Mouse (Mus musculus) lung, embryonic 14.5 days (tissue): ENCODE results near the gene Slc22a23. TPM values are rescaled to one million over a fixed set of nuclear protein-coding genes. Genes with fewer than 3 reads are reported as not detected.

ENCODE experiments used
- ATAC-seq: fragments of 200-750 bp; cut with Nextera tagmentation; 2 replicates; pipeline ENCODE4 v1.8.0; 2017; ENCODE audit warnings: mild to moderate bottlenecking, moderate TSS enrichment, moderate library complexity; ENCODE audit not compliant: insufficient read depth
- DNase-seq: peaks from one replicate; pipeline ENCODE4 v3.0.0-alpha.2; 2015
- H3K27ac ChIP-seq: fragments of 300-500 bp; sonication (generic); 2 replicates; pipeline ENCODE4 v1.5.1; 2014; ENCODE audit warnings: low read depth, mild to moderate bottlenecking, moderate library complexity
- H3K27me3 ChIP-seq: fragments of 300-500 bp; sonication (generic); 2 replicates; pipeline ENCODE4 v1.6.1; 2014; ENCODE audit warnings: low read length, control low read depth; ENCODE audit not compliant: insufficient read depth
- H3K36me3 ChIP-seq: fragments of 300-500 bp; sonication (generic); 2 replicates; pipeline ENCODE4 v1.6.1; 2014; ENCODE audit warnings: control low read depth; ENCODE audit not compliant: insufficient read depth
- H3K4me1 ChIP-seq: fragments of 300-500 bp; sonication (generic); 2 replicates; pipeline ENCODE4 v1.6.1; 2014; ENCODE audit warnings: antibody characterized with exemption, control low read depth; ENCODE audit not compliant: insufficient read depth
- H3K4me2 ChIP-seq: fragments of 300-500 bp; sonication (generic); 2 replicates; pipeline ENCODE4 v1.6.1; 2014; ENCODE audit warnings: mild to moderate bottlenecking
- H3K4me3 ChIP-seq: fragments of 300-500 bp; sonication (generic); 2 replicates; pipeline ENCODE4 v1.5.1; 2014; ENCODE audit warnings: low read depth, low read length
- H3K9ac ChIP-seq: fragments of 300-500 bp; sonication (generic); 2 replicates; pipeline ENCODE4 v1.6.1; 2014
- H3K9me3 ChIP-seq: fragments of 300-500 bp; sonication (generic); 2 replicates; pipeline ENCODE4 v1.6.1; 2016; ENCODE audit warnings: low read depth, low read length, control low read depth
- CTCF ChIP-seq: IDR thresholded peaks from 2 replicates; pipeline ENCODE4 v1.5.1; 2016; ENCODE audit warnings: antibody characterized with exemption, low read depth
- WGBS: fragments of 180-500 bp; shearing (Covaris S2); extraction: QIAGEN DNeasy Blood & Tissue Kit; methylation state at CpG from one replicate; pipeline ENCODE4 v1.1.7; 2014; 5-methylcytosine and 5-hydroxymethylcytosine counted together
- polyA plus RNA-seq: library from polyadenylated mRNA; unstranded; fragments of >200 nt; fragmentation: Nextera tagmentation; extraction: Ambion mirVana; gene quantifications from 2 replicates; pipeline ENCODE4 v1.2.1, GENCODE M21; 2014

The Slc22a23 gene
- polyA plus RNA-seq, 1 experiment from 2014 or later, result 7.5 TPM

DNA sequence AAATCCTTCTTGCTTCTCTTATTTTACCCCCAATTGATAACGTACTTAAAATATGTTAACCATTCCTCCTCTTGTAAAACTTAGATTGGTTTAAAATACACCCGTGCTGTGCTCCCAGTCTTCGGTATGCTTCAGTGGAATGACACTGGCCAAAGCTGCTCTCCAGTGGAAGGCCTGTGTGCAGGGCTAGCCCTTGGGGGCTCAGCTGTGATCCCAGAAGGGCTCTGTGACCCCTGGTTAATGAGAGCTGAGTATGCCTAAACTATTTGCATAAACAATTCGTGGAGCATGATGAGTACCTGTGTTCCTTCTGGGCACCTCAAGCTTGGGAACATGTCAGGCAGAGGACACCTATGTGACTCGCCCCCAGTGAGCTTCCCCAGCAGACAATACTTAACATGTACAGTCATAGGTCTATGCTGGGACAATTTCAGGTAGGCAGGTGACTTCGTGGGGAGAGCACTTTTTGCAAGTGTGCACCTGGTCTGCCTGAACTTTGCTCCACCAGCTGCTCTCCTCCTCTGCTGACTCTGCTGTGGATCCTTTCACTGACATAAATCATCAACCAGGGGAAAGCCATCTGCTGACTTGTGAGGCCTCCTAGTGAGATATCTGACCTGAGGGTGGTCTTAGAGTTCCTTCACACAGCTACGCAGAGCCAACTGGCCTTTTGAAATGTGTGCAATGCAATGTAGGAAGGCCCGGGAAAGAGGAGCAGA is 77.9 kb downstream of the Slc22a23 start:
- WGBS, result 69% methylated on average over 8 of the region's 8 CpGs
- Histone ChIP-seq H3K27ac (no peak overlapping the region), H3K4me1 (peaks cover 4% of the 10 kb centered on the region; the same call in 1 of the 2 replicates), H3K9ac (no peak overlapping the region), H3K27me3 (no peaks in the 10 kb centered on the region), H3K9me3 (no peaks in the 10 kb centered on the region), H3K36me3 (no peaks in the 10 kb centered on the region), H3K4me2 (no peak overlapping the region), H3K4me3 (no peak overlapping the region)
- DNase-seq (no peak), ATAC-seq (no peak)
- no peak for TF ChIP-seq CTCF

DNA sequence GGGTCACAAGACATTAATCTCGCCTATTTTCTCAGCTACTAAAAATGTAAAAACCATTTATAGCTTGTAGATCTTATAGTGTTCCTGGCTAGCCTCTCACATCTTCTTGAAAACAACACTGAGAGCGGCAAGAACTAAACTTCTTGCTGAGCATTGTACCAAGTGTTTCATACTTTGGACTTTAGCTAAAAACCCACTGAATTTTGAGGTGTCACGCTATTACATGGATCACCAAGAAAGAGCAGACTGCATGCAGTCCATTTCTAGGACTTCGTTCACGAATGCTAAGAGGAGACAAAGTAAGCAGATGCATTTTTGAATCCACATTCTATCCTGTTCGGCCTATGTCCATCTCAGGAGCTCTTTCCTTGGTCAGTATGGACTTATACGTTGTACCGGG is 78.9 kb downstream of the Slc22a23 start:
- WGBS, result 92% methylated on average over 8 of the region's 8 CpGs
- no peaks in the 10 kb centered on the region for H3K36me3 ChIP-seq
- DNase-seq (no peak), ATAC-seq (no peak)
- TF ChIP-seq CTCF, result no peak
- no peak overlapping the region for H3K27ac ChIP-seq
- no peak overlapping the region for H3K4me3 ChIP-seq
- H3K9me3 ChIP-seq, result no peaks in the 10 kb centered on the region
- no peak overlapping the region for H3K4me2 ChIP-seq
- no peaks in the 10 kb centered on the region for H3K27me3 ChIP-seq
- H3K9ac ChIP-seq, result no peak overlapping the region
- H3K4me1 ChIP-seq, result no peaks in the 10 kb centered on the region

DNA sequence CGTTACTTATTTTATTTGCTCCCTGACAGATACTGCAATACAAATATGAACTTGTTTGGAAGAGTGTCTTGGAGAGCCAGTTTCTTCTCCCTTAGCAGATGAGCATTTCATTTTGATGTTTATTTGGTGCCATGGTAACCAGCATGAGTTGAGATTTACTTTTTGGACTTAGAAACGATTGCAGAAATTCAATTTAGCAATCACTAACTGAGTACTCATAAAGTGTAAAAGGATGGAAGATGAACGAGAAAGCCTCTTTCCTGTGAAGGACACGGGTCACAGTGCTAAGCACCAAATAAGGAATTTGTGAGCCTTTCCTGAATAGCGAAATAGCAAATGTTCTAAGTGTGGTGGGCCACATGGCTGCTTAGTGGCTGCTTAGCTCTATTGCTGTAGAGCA is 79.4 kb downstream of the Slc22a23 start:
- no peaks in the 10 kb centered on the region for H3K9me3 ChIP-seq
- TF ChIP-seq CTCF, result no peak
- WGBS, result 44% methylated on average over 5 of the region's 5 CpGs
- no peak overlapping the region for H3K9ac ChIP-seq
- ATAC-seq (no peak), DNase-seq (no peak)
- no peaks in the 10 kb centered on the region for H3K4me1 ChIP-seq
- no peaks in the 10 kb centered on the region for H3K27me3 ChIP-seq
- no peak overlapping the region for H3K4me3 ChIP-seq
- no peak overlapping the region for H3K27ac ChIP-seq
- H3K4me2 ChIP-seq, result no peak overlapping the region
- no peaks in the 10 kb centered on the region for H3K36me3 ChIP-seq

DNA sequence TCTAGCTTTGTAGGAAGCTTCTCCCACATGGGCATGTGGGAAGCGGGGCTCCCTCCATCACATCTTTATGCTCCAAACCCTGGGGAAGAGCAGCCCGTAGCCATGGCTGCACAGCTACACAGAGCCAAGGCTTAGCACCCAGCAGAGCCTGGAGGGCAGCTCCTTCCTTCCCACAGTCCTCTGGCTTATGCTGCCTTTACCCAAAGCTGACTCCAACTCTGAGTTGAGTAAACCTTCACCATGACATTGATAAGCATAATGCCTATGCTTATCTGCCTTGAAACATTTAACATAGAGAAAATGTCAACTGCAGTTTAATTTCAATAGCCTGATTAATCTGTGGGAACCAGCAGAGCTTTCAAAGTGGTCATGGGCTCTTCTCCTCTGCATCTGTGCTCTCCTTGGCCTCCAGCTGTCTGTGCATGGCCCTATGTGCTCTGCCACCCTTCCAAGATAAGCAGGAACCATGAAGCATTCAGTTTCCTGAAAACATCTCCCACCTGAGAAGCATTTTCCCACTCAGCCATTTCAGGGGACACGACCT is 79.9 kb downstream of the Slc22a23 start:
- Histone ChIP-seq H3K36me3 (no peaks in the 10 kb centered on the region), H3K27me3 (no peaks in the 10 kb centered on the region), H3K4me3 (no peak overlapping the region), H3K9me3 (no peaks in the 10 kb centered on the region), H3K4me2 (no peak overlapping the region), H3K9ac (no peak overlapping the region), H3K27ac (no peak overlapping the region), H3K4me1 (no peaks in the 10 kb centered on the region)
- DNase-seq (no peak), ATAC-seq (no peak)
- WGBS, result 67% methylated on average over 3 of the region's 3 CpGs
- no peak for TF ChIP-seq CTCF

DNA sequence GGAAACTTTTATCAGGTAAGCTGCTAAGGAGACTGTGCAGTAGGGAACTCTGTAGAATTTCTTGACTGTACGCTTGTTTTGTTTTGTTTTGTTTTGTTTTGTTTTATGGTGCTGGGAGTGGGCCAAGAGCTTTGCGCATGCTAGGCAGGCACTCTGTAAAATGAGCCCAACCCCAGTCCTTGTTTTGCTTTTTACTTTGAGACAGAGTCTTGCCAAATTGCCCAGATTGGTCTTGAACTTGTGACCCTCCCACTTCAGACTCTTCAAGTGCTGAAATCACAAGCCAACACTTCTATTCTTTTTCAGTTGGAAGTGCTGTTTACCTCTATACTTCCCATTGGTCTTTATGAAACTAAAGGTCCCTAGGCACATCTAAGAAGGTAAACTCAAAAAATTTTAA is 80.5 kb downstream of the Slc22a23 start:
- Histone ChIP-seq H3K9me3 (no peaks in the 10 kb centered on the region), H3K27ac (no peak overlapping the region), H3K27me3 (no peaks in the 10 kb centered on the region), H3K36me3 (no peaks in the 10 kb centered on the region), H3K9ac (no peak overlapping the region), H3K4me3 (no peak overlapping the region), H3K4me2 (no peak overlapping the region), H3K4me1 (no peaks in the 10 kb centered on the region)
- ATAC-seq (peak; percentile 38; the same call in 1 of the 2 replicates), DNase-seq (peak; percentile 53)
- 66% methylated on average over 2 of the region's 2 CpGs for WGBS
- no peak for TF ChIP-seq CTCF

DNA sequence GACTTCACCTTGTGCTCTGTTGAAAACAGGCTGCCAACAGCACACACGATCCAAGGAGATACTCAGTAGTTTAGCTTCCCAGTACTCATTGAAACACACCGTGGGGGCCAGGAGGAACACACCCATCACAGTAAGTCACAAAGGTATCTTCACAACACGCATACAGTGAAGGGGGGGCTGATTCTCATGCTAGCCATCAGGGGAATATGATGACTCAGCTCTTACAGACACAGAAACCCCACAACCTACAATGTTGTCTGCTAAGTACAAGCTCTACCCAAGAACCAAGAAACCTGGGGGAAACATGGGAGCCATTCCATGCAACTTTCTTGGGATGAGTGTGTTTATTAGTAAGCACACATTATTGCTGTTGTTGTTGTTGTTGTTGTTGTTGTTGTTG is 86.2 kb downstream of the Slc22a23 start:
- Histone ChIP-seq H3K4me2 (no peak overlapping the region), H3K27ac (no peak overlapping the region), H3K36me3 (no peaks in the 10 kb centered on the region), H3K27me3 (no peaks in the 10 kb centered on the region), H3K9ac (no peak overlapping the region), H3K4me1 (peaks cover 8% of the 10 kb centered on the region; the same call in 1 of the 2 replicates), H3K4me3 (no peak overlapping the region), H3K9me3 (no peaks in the 10 kb centered on the region)
- WGBS, result 82% methylated on average over 3 of the region's 3 CpGs
- no peak for TF ChIP-seq CTCF
- DNase-seq (no peak), ATAC-seq (no peak)

DNA sequence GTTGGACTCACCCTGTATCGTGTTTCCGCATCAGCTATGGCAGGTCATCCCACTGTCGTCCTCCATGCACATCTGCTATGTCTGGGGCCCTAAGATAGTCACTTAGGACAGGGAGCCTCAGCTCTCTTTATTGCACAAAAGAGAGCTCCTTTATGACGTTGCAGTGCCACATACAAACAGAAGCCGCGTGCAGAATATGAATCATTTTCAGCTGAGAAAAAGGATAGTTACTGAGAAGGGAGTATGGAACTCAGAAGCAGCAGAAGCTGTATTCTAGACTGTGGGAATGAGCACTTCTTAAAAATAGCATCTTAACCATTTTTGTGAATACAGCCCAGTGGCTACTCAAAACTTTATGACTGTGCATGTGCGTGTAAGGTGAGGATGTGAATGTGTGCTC is 87.8 kb downstream of the Slc22a23 start:
- WGBS, result 80% methylated on average over 7 of the region's 7 CpGs
- no peaks in the 10 kb centered on the region for H3K9me3 ChIP-seq
- no peak for TF ChIP-seq CTCF
- H3K36me3 ChIP-seq, result no peaks in the 10 kb centered on the region
- H3K4me1 ChIP-seq, result peaks cover 8% of the 10 kb centered on the region; the same call in 1 of the 2 replicates
- H3K4me3 ChIP-seq, result no peak overlapping the region
- H3K9ac ChIP-seq, result no peak overlapping the region
- no peak for ATAC-seq
- H3K27me3 ChIP-seq, result no peaks in the 10 kb centered on the region
- no peak overlapping the region for H3K27ac ChIP-seq
- no peak for DNase-seq
- H3K4me2 ChIP-seq, result no peak overlapping the region
